Mouse (Mus musculus) gastrocnemius, postnatal 36 days (tissue): ENCODE measurements around the gene Cldn5. TPM values are rescaled to one million over a fixed set of nuclear protein-coding genes. Genes with fewer than 3 reads are reported as not detected.

Experiments used
- DNase-seq, 2 experiments: peaks; one replicate each; pipeline ENCODE4 v3.0.0; 2022
- intact Hi-C: fragments of 180-260 bp; cut with DNase I; formaldehyde crosslinking; loops from one replicate; pipeline ENCODE4 v1.15.1; 2025
- total RNA-seq, 2 experiments: library from RNA; stranded (reverse); gene quantifications; 2 replicates each; pipeline ENCODE4 v1.2.3; 2021

Cldn5 gene
- total RNA-seq, 2 experiments from 2014 or later: 9.5 to 13.5 TPM

GRCm38 (mm10) chr16:18778461-18778860 is 1.8 kb downstream of the Cldn5 start:
- DNase-seq: no peak
- intact Hi-C loops: loop anchor here (5.0 kb wide), 1 partner anchor 76 kb away; no protein-coding TSS in a partner anchor

GRCm38 (mm10) chr16:18781810-18782209 is 5.2 kb downstream of the Cldn5 start:
- intact Hi-C loops: no loop called here
- DNase-seq: no peak

GRCm38 (mm10) chr16:18785025-18785424 is 8.4 kb downstream of the Cldn5 start:
- intact Hi-C loops: no loop called here
- no peak for DNase-seq

- intact Hi-C loops: no loop called here
- DNase-seq: no peak
Observed at GRCm38 (mm10) chr16:18785485-18785884, 8.8 kb downstream of the Cldn5 start.

- intact Hi-C loops: no loop called here
Observed at GRCm38 (mm10) chr16:18786652-18787051, 10.0 kb downstream of the Cldn5 start.

GRCm38 (mm10) chr16:18788627-18789406 is 12.2 kb downstream of the Cldn5 start:
- intact Hi-C loops: no loop called here
- DNase-seq: no peak

More at GRCm38 (mm10) chr16:18786652-18787051, 10.0 kb downstream of the Cldn5 start:
- no peak for DNase-seq

- intact Hi-C loops: loop anchor here (5.0 kb wide), 1 partner anchor 168 kb away; the partner anchor contains the start of genes Gm49601 and Sept5
Observed at GRCm38 (mm10) chr16:18795223-18795899, 18.7 kb downstream of the Cldn5 start.

GRCm38 (mm10) chr16:18796645-18797044 is 20.0 kb downstream of the Cldn5 start:
- no peak for DNase-seq
- intact Hi-C loops: loop anchor here (5.0 kb wide), 1 partner anchor 169 kb away; the partner anchor contains the start of genes Gm49601 and Sept5

More at GRCm38 (mm10) chr16:18795223-18795899, 18.7 kb downstream of the Cldn5 start:
- no peak for DNase-seq

GRCm38 (mm10) chr16:18798151-18798550 is 21.5 kb downstream of the Cldn5 start:
- no peak for DNase-seq

GRCm38 (mm10) chr16:18798841-18799240 is 22.2 kb downstream of the Cldn5 start:
- DNase-seq: peak; percentile 44 to 59
- intact Hi-C loops: loop anchor here (1.0 to 5.0 kb wide), 2 partner anchors 103 to 172 kb away; partner anchors contain the start of genes Gm49601 and Sept5

More at GRCm38 (mm10) chr16:18798151-18798550, 21.5 kb downstream of the Cldn5 start:
- intact Hi-C loops: loop anchor here (1.0 to 5.0 kb wide), 2 partner anchors 102 to 171 kb away; partner anchors contain the start of genes Gm49601 and Sept5

GRCm38 (mm10) chr16:18805746-18806145 is 29.1 kb downstream of the Cldn5 start:
- intact Hi-C loops: no loop called here
- no peak for DNase-seq

GRCm38 (mm10) chr16:18809001-18809400 is 32.4 kb downstream of the Cldn5 start:
- DNase-seq: no peak
- intact Hi-C loops: no loop called here

GRCm38 (mm10) chr16:18811032-18811431 is 34.4 kb downstream of the Cldn5 start:
- DNase-seq: no peak
- intact Hi-C loops: no loop called here

GRCm38 (mm10) chr16:18811468-18812384 is 35.1 kb downstream of the Cldn5 start, which contains the start of the genes Ufd1 and Cdc45:
Ufd1 (plus strand) TSS chr16:18811779.
Cdc45 (minus strand) TSS chr16:18811987.
- peak; percentile 59 to 82 for DNase-seq
- intact Hi-C loops: no loop called here

- intact Hi-C loops: no loop called here
- peak in 1 of 2 experiments; percentile 84 for DNase-seq
Observed at GRCm38 (mm10) chr16:18812385-18812910, 35.8 kb downstream of the Cldn5 start.

- intact Hi-C loops: no loop called here
- no peak for DNase-seq
Observed at GRCm38 (mm10) chr16:18822356-18822755, 45.7 kb downstream of the Cldn5 start.

- intact Hi-C loops: no loop called here
- no peak for DNase-seq
Observed at GRCm38 (mm10) chr16:18822925-18823324, 46.3 kb downstream of the Cldn5 start.
